Mouse (Mus musculus): ENCODE results near the gene 2200002J24Rik.

DNA sequence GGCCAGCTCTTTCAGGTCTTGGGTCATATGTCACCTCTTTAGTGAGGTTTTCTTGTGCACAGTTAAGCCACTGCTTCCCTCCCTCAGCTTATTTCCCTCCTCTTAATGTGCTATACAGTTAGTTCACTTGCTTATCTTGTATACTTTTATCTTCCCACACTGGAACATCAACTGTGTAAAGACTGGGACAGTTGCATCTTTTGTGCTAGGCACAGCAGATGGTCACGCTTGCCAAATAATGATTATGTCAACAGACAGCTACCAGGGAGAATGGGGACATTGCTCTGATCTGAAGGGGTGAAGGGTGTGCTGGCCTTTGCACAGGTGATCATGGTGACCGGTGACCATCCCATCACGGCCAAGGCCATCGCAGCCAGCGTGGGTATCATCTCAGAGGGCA lies 20.9 kb downstream of the 2200002J24Rik start:
- no peak for TF ChIP-seq POLR2A (IDR thresholded peaks at IDR 0.05; ENCODE audit: low read depth, low read length)
- TF ChIP-seq CTCF (IDR thresholded peaks at IDR 0.05; ENCODE audit: extremely low read depth, insufficient read length, insufficient replicate concordance, low read depth, low read length) = no peak

Measured in small intestine, adult 2 months (tissue).